Mouse (Mus musculus) liver, adult 2 months (tissue): ENCODE measurements at regions not wholly inside any gene's neighbourhood (a gene's known extent, or its start where the extent isn't known, plus 50 kb on each side); places are given as distances from the start of the nearest gene placed in this dataset.

Experiments used
- DNase-seq: peaks from one replicate; pipeline ENCODE4 v3.0.0-alpha.2; 2011; ENCODE audit warnings: low read depth, low spot score; ENCODE audit errors: extremely low read depth
- H3K27ac ChIP-seq: fragments of 200-500 bp; replicated peaks from 2 replicates; pipeline ENCODE4 v1.5.1; 2012; ENCODE audit warnings: low read depth, mild to moderate bottlenecking, control low read depth, inconsistent platforms, low read length; ENCODE audit not compliant: insufficient read depth
- H3K27me3 ChIP-seq: fragments of 200-500 bp; 2 replicates; pipeline ENCODE4 v1.6.1; 2012; ENCODE audit warnings: mild to moderate bottlenecking, moderate library complexity, low read length, inconsistent platforms; ENCODE audit not compliant: control insufficient read depth, insufficient read depth
- H3K36me3 ChIP-seq: fragments of 200-500 bp; 2 replicates; pipeline ENCODE4 v1.6.1; 2012; ENCODE audit warnings: low read length, inconsistent platforms; ENCODE audit not compliant: control insufficient read depth, insufficient read depth
- H3K4me1 ChIP-seq: fragments of 200-500 bp; 2 replicates; pipeline ENCODE4 v1.6.1; 2011; ENCODE audit warnings: low read length; ENCODE audit not compliant: control insufficient read depth, insufficient read depth
- H3K4me3 ChIP-seq: fragments of 200-500 bp; 2 replicates; pipeline ENCODE4 v1.5.1; 2011; ENCODE audit warnings: low read depth, mild to moderate bottlenecking, control low read depth, low read length, moderate library complexity; ENCODE audit not compliant: insufficient read depth
- H3K79me2 ChIP-seq: fragments of 200-500 bp; 2 replicates; pipeline ENCODE4 v1.6.1; 2012; ENCODE audit warnings: inconsistent platforms, mild to moderate bottlenecking, low read length, moderate library complexity; ENCODE audit not compliant: control insufficient read depth, insufficient read depth
- H3K9ac ChIP-seq: fragments of 200-500 bp; 2 replicates; pipeline ENCODE4 v1.6.1; 2012; ENCODE audit warnings: low read depth, mild to moderate bottlenecking, control low read depth, inconsistent platforms, low read length
- CTCF ChIP-seq: fragments of 200-500 bp; IDR thresholded peaks from 2 replicates; pipeline ENCODE4 v1.5.1; 2011; ENCODE audit warnings: low read depth, low read length, control low read depth
- POLR2A ChIP-seq: fragments of 200-500 bp; IDR thresholded peaks from 2 replicates; pipeline ENCODE4 v1.6.1; 2011; ENCODE audit warnings: low read length, control low read depth; ENCODE audit not compliant: insufficient read depth; ENCODE audit errors: extremely low read depth
- WGBS: fragments of 180-500 bp; shearing (Covaris S2); methylation state at CpG from one replicate; pipeline ENCODE4 v1.1.7; 2018; 5-methylcytosine and 5-hydroxymethylcytosine counted together

- WGBS = 81% methylated on average over 2 of the region's 2 CpGs
- H3K36me3 ChIP-seq = no peaks in the 10 kb centered on the region
- no peak for TF ChIP-seq POLR2A
- TF ChIP-seq CTCF = no peak
- no peak overlapping the region for H3K27ac ChIP-seq
- H3K27me3 ChIP-seq = no peaks in the 10 kb centered on the region
- no peak overlapping the region for H3K9ac ChIP-seq
- H3K79me2 ChIP-seq = no peaks in the 10 kb centered on the region
- no peaks in the 10 kb centered on the region for H3K4me1 ChIP-seq
- no peak for DNase-seq
- no peak overlapping the region for H3K4me3 ChIP-seq
Observed at GRCm38 (mm10) chr15:36864046-36864445, 143.5 kb downstream of the Zfp706 start.

GRCm38 (mm10) chr15:36858711-36859110 lies 148.9 kb downstream of the Zfp706 start:
- DNase-seq = no peak
- H3K4me1 ChIP-seq = no peaks in the 10 kb centered on the region
- no peaks in the 10 kb centered on the region for H3K27me3 ChIP-seq
- H3K36me3 ChIP-seq = no peaks in the 10 kb centered on the region
- H3K4me3 ChIP-seq = no peak overlapping the region
- 93% methylated on average over 4 of the region's 4 CpGs for WGBS
- H3K9ac ChIP-seq = no peak overlapping the region
- H3K27ac ChIP-seq = no peak overlapping the region
- H3K79me2 ChIP-seq = no peaks in the 10 kb centered on the region
- TF ChIP-seq CTCF (no peak), POLR2A (no peak)

GRCm38 (mm10) chr15:36857622-36858021 lies 150.0 kb downstream of the Zfp706 start:
- Histone ChIP-seq H3K4me1 (no peaks in the 10 kb centered on the region), H3K27ac (no peak overlapping the region), H3K27me3 (no peaks in the 10 kb centered on the region), H3K36me3 (no peaks in the 10 kb centered on the region), H3K79me2 (no peaks in the 10 kb centered on the region), H3K9ac (no peak overlapping the region), H3K4me3 (no peak overlapping the region)
- DNase-seq = no peak
- 91% methylated on average over 1 of the region's 1 CpGs for WGBS
- TF ChIP-seq POLR2A (no peak), CTCF (no peak)

DNA sequence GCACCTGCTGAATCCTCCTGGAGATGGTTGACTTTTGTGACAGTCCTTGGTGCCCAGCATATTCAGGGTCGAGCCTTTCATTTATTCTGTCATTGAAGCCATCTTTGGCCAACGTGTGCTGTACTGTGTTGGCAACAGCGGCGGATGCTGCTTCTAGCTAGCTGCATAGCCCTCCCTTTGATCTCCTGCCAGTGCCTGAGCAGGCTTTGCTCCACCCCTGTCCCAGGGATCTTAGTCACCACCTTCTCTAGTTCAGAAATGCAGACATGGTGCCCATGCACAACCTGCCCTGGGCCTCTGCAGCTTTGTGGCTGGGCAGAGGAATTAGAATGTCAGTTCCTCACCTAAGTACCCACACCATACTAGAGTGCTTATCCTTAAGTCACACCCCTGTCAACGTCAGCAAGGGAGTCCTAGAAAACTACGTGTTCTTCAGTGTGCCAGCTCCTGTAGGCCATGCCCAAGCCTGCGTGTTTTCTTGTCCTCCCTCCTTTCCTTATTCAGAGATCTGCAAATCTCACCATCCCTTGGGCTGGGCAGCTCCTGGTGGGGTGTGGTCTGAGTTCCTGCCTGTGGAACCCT lies 151.9 kb downstream of the Zfp706 start:
- Histone ChIP-seq H3K4me1 (no peaks in the 10 kb centered on the region), H3K27me3 (no peaks in the 10 kb centered on the region), H3K4me3 (no peak overlapping the region), H3K9ac (no peak overlapping the region), H3K36me3 (no peaks in the 10 kb centered on the region), H3K27ac (no peak overlapping the region), H3K79me2 (no peaks in the 10 kb centered on the region)
- TF ChIP-seq POLR2A = no peak
- no peak for TF ChIP-seq CTCF
- DNase-seq = no peak
- 51% methylated on average over 7 of the region's 7 CpGs for WGBS

GRCm38 (mm10) chr15:36854900-36855321 lies 152.7 kb downstream of the Zfp706 start:
- H3K9ac ChIP-seq = no peak overlapping the region
- H3K4me3 ChIP-seq = no peak overlapping the region
- no peaks in the 10 kb centered on the region for H3K4me1 ChIP-seq
- 64% methylated on average over 6 of the region's 6 CpGs for WGBS
- DNase-seq = no peak
- H3K79me2 ChIP-seq = no peaks in the 10 kb centered on the region
- 0 out of 2 replicates have a peak overlapping the region, but pooled peaks have one; percentile 14 for H3K27ac ChIP-seq
- H3K36me3 ChIP-seq = no peaks in the 10 kb centered on the region
- H3K27me3 ChIP-seq = no peaks in the 10 kb centered on the region
- TF ChIP-seq CTCF (no peak), POLR2A (no peak)

DNA sequence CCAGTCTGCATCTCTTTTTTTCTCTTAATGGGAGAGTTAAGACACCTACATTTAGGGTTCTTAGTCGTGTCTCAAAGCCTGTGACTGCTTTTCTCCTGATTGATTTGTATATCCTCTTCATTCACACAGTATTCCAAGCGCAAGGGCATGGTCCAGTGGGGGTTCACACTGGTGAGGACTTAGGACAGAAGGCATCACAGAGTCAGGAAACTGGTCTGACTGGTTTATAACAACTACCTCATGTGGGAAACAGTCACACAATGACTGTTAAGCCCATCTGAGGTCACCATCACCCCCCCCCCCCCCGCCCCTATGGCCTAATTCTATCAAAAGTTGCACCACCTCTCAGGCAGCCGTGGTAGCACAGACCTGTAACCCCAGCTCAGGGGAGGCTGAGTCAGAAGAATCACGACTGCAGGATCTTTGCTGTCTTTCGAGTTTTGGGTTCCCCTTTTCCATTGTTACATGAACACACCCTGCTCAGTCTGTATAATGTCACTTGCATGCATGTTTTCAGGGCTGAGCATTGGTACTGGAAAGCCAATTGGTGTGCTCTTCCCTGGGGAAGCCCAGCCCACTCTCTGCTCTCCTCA lies 155.2 kb downstream of the Zfp706 start:
- Histone ChIP-seq H3K36me3 (no peaks in the 10 kb centered on the region), H3K4me1 (no peaks in the 10 kb centered on the region)
- WGBS = 75% methylated on average over 6 of the region's 6 CpGs

More for the DNA sequence above, 155.2 kb downstream of the Zfp706 start:
- Histone ChIP-seq H3K27me3 (no peaks in the 10 kb centered on the region), H3K79me2 (no peaks in the 10 kb centered on the region), H3K4me3 (no peak overlapping the region), H3K27ac (no peak overlapping the region), H3K9ac (no peak overlapping the region)
- TF ChIP-seq POLR2A = no peak
- TF ChIP-seq CTCF = no peak
- DNase-seq = no peak
